Mouse (Mus musculus): ENCODE data around the gene Tmem242.
"Not testable (repeated sequence)": the region's sequence is repeated elsewhere in the genome, so short reads cannot be mapped to it uniquely, and the experiment has no call there.

The Tmem242 gene

GRCm38 (mm10) chr17:5440159-5440971 is at the start of gene Tmem242:
TSS of gene Tmem242 (minus strand) at chr17:5440259.
- peak; percentile 97 for DNase-seq

GRCm38 (mm10) chr17:5488156-5488555 is 48.1 kb upstream of the Tmem242 start:
- DNase-seq, result no peak

GRCm38 (mm10) chr17:5484663-5485062 is 44.6 kb upstream of the Tmem242 start:
- DNase-seq, result no peak

- DNase-seq, result no peak
Observed at GRCm38 (mm10) chr17:5483456-5483855, 43.4 kb upstream of the Tmem242 start.

- no peak for DNase-seq
Observed at GRCm38 (mm10) chr17:5475960-5476725, 36.1 kb upstream of the Tmem242 start.

GRCm38 (mm10) chr17:5472268-5472667 is 32.2 kb upstream of the Tmem242 start:
- DNase-seq, result no peak

- no peak for DNase-seq
Observed at GRCm38 (mm10) chr17:5467177-5467576, 27.1 kb upstream of the Tmem242 start.

- no peak for DNase-seq
Observed at GRCm38 (mm10) chr17:5466736-5467135, 26.7 kb upstream of the Tmem242 start.

- DNase-seq, result no peak
Observed at GRCm38 (mm10) chr17:5463912-5464311, 23.9 kb upstream of the Tmem242 start.

GRCm38 (mm10) chr17:5453657-5454056 is 13.6 kb upstream of the Tmem242 start:
- peak; percentile 18 to 51 for DNase-seq

- peak in 1 of 2 experiments; percentile 45 for DNase-seq
Observed at GRCm38 (mm10) chr17:5443751-5444150, 3.7 kb upstream of the Tmem242 start.

GRCm38 (mm10) chr17:5443260-5443659 is 3.2 kb upstream of the Tmem242 start:
- DNase-seq, result no peak

GRCm38 (mm10) chr17:5442403-5442802 is 2.3 kb upstream of the Tmem242 start:
- DNase-seq, result not testable (repeated sequence)

GRCm38 (mm10) chr17:5439831-5440158 is 264 bp downstream of the Tmem242 start:
- DNase-seq, result no peak

GRCm38 (mm10) chr17:5429772-5430133 is 10.3 kb downstream of the Tmem242 start:
- no peak for DNase-seq

GRCm38 (mm10) chr17:5429090-5429771 is 10.8 kb downstream of the Tmem242 start:
- peak; percentile 97 to 98 for DNase-seq

- no peak for DNase-seq
Observed at GRCm38 (mm10) chr17:5425204-5425603, 14.9 kb downstream of the Tmem242 start.

GRCm38 (mm10) chr17:5424156-5424555 is 15.9 kb downstream of the Tmem242 start:
- peak; percentile 38 to 54 for DNase-seq

- no peak for DNase-seq
Observed at GRCm38 (mm10) chr17:5421835-5422234, 18.2 kb downstream of the Tmem242 start.

- peak; percentile 55 to 59 for DNase-seq
Observed at GRCm38 (mm10) chr17:5419771-5420518, 20.1 kb downstream of the Tmem242 start.

GRCm38 (mm10) chr17:5419056-5419455 is 21.0 kb downstream of the Tmem242 start:
- DNase-seq, result no peak

GRCm38 (mm10) chr17:5418545-5418944 is 21.5 kb downstream of the Tmem242 start, which contains the start of gene Ldhal6b:
TSS of gene Ldhal6b (minus strand) at chr17:5418767.
- DNase-seq, result no peak

- no peak for DNase-seq
Observed at GRCm38 (mm10) chr17:5416518-5416917, 23.5 kb downstream of the Tmem242 start.

Measured in cerebellum, postnatal 14 days (tissue).